Mouse (Mus musculus): ENCODE measurements around the gene Slc17a4. TPM values are rescaled to one million over a fixed set of nuclear protein-coding genes. Genes with fewer than 3 reads are reported as not detected.

Slc17a4 gene
- polyA plus RNA-seq, 1 experiment from 2014 or later = 14.7 TPM

DNA sequence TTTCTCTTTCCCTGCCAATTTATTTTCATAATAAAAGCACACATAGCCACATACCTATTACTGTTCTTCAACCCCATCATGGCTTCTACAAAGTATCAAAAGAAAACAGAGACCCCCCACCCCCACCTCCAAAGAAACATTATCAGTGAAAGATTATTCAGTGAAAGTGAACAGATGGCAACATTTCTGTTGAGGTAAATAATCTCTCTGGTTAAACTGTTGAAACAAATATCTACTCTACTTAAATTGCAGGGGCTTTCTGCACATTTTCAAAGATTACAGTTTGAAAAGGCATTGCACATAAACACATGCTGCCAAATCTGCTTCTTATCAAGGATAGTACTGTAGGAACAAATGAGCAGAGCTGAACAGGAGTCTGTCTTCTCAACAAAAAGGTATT, 53.0 kb downstream of the Slc17a4 start:
- no peaks in the 10 kb centered on the region for H3K27me3 ChIP-seq (replicated peaks; ENCODE audit: control insufficient read depth, insufficient read depth, low read length)
- no peak for ATAC-seq (replicated peaks; ENCODE audit: low FRiP score, low TSS enrichment, low read depth)
- H3K9ac ChIP-seq (ENCODE audit: low read length) = no peak overlapping the region
- H3K4me2 ChIP-seq (ENCODE audit: low read length) = no peak overlapping the region
- DNase-seq (ENCODE audit: low spot score) = no peak
- no peaks in the 10 kb centered on the region for H3K36me3 ChIP-seq (ENCODE audit: control insufficient read depth, insufficient read depth, low read length)
- no peaks in the 10 kb centered on the region for H3K9me3 ChIP-seq (ENCODE audit: control insufficient read depth, low read length)
- H3K27ac ChIP-seq (ENCODE audit: low read depth) = no peak overlapping the region
- no peaks in the 10 kb centered on the region for H3K4me1 ChIP-seq (replicated peaks; ENCODE audit: control insufficient read depth, insufficient read depth, low read length)
- no peak overlapping the region for H3K4me3 ChIP-seq (ENCODE audit: low read depth, low read length)

GRCm38 (mm10) chr13:23856401-23856800, 58.4 kb downstream of the Slc17a4 start:
- H3K9me3 ChIP-seq (ENCODE audit: control insufficient read depth, low read length) = no peaks in the 10 kb centered on the region
- H3K36me3 ChIP-seq (ENCODE audit: control insufficient read depth, insufficient read depth, low read length) = no peaks in the 10 kb centered on the region
- H3K4me3 ChIP-seq (ENCODE audit: low read depth, low read length) = no peak overlapping the region
- DNase-seq (ENCODE audit: low spot score) = no peak
- no peaks in the 10 kb centered on the region; the same call in 1 of the 2 replicates for H3K4me1 ChIP-seq (replicated peaks; ENCODE audit: control insufficient read depth, insufficient read depth, low read length)
- no peak overlapping the region for H3K27ac ChIP-seq (ENCODE audit: low read depth)
- H3K9ac ChIP-seq (ENCODE audit: low read length) = no peak overlapping the region
- H3K27me3 ChIP-seq (replicated peaks; ENCODE audit: control insufficient read depth, insufficient read depth, low read length) = no peaks in the 10 kb centered on the region
- no peak overlapping the region for H3K4me2 ChIP-seq (ENCODE audit: low read length)
- 58% methylated on average over 3 of the region's 3 CpGs for WGBS
- no peak for ATAC-seq (replicated peaks; ENCODE audit: low FRiP score, low TSS enrichment, low read depth)

- Histone ChIP-seq H3K4me1 (replicated peaks; ENCODE audit: control insufficient read depth, insufficient read depth, low read length) (no peaks in the 10 kb centered on the region), H3K4me3 (ENCODE audit: low read depth, low read length) (no peak overlapping the region), H3K4me2 (ENCODE audit: low read length) (no peak overlapping the region), H3K9me3 (ENCODE audit: control insufficient read depth, low read length) (no peaks in the 10 kb centered on the region), H3K27ac (ENCODE audit: low read depth) (no peak overlapping the region), H3K27me3 (replicated peaks; ENCODE audit: control insufficient read depth, insufficient read depth, low read length) (no peaks in the 10 kb centered on the region), H3K36me3 (ENCODE audit: control insufficient read depth, insufficient read depth, low read length) (no peaks in the 10 kb centered on the region), H3K9ac (ENCODE audit: low read length) (no peak overlapping the region)
- DNase-seq (ENCODE audit: low spot score) = no peak
- no peak for ATAC-seq (replicated peaks; ENCODE audit: low FRiP score, low TSS enrichment, low read depth)
- 89% methylated on average over 2 of the region's 2 CpGs for WGBS
These were observed 65.5 kb downstream of the Slc17a4 start for GRCm38 (mm10) chr13:23849299-23849698.

Small RNAs within 50 kb of the gene (microRNA-seq; reads per million reads assigned to microRNA genes)
- not detected for gene Gm44344

Other genes starting within 250 kb of the Slc17a4 start
- gene Hist1h2ac, start 231.1 kb downstream of the Slc17a4 start, polyA plus RNA-seq (2014; fragmentation: Nextera tagmentation; extraction: Ambion mirVana) = 1.4 and 1.6 TPM in 2 replicates
- 46.3 and 57.5 TPM in 2 replicates for gene Hist1h2bc, start 230.8 kb downstream of the Slc17a4 start, polyA plus RNA-seq (2014; fragmentation: Nextera tagmentation; extraction: Ambion mirVana)
- gene Hist1h1t, start 219.2 kb downstream of the Slc17a4 start, polyA plus RNA-seq (2014; fragmentation: Nextera tagmentation; extraction: Ambion mirVana) = 0.27 TPM in 1 of 2 replicates, not detected in the other
- gene Hist1h4c, start 216.6 kb downstream of the Slc17a4 start, polyA plus RNA-seq (2014; fragmentation: Nextera tagmentation; extraction: Ambion mirVana) = 6.7 and 10.4 TPM in 2 replicates
- gene Hfe, start 204.2 kb downstream of the Slc17a4 start, polyA plus RNA-seq (2014; fragmentation: Nextera tagmentation; extraction: Ambion mirVana) = 7.2 and 7.8 TPM in 2 replicates
- 24.4 and 30.8 TPM in 2 replicates for gene Hist1h1c, start 176.2 kb downstream of the Slc17a4 start, polyA plus RNA-seq (2014; fragmentation: Nextera tagmentation; extraction: Ambion mirVana)
- gene Hist1h3c, start 169.4 kb downstream of the Slc17a4 start, polyA plus RNA-seq (2014; fragmentation: Nextera tagmentation; extraction: Ambion mirVana) = 6.9 and 7.9 TPM in 2 replicates
- gene Hist1h2bb, start 168.3 kb downstream of the Slc17a4 start, polyA plus RNA-seq (2014; fragmentation: Nextera tagmentation; extraction: Ambion mirVana) = 2.5 and 5.0 TPM in 2 replicates
- 49.6 and 49.8 TPM in 2 replicates for gene Hist1h2ab, start 163.9 kb downstream of the Slc17a4 start, polyA plus RNA-seq (2014; fragmentation: Nextera tagmentation; extraction: Ambion mirVana)
- 13.9 and 15.5 TPM in 2 replicates for gene Hist1h3b, start 162.7 kb downstream of the Slc17a4 start, polyA plus RNA-seq (2014; fragmentation: Nextera tagmentation; extraction: Ambion mirVana)
- 3.9 and 6.4 TPM in 2 replicates for gene Hist1h4b, start 158.0 kb downstream of the Slc17a4 start, polyA plus RNA-seq (2014; fragmentation: Nextera tagmentation; extraction: Ambion mirVana)
- 0.65 and 1.3 TPM in 2 replicates for gene Hist1h4a, start 153.8 kb downstream of the Slc17a4 start, polyA plus RNA-seq (2014; fragmentation: Nextera tagmentation; extraction: Ambion mirVana)
- 8.4 and 10.0 TPM in 2 replicates for gene Hist1h3a, start 152.6 kb downstream of the Slc17a4 start, polyA plus RNA-seq (2014; fragmentation: Nextera tagmentation; extraction: Ambion mirVana)
- 3.1 and 4.2 TPM in 2 replicates for gene Hist1h1a, start 151.3 kb downstream of the Slc17a4 start, polyA plus RNA-seq (2014; fragmentation: Nextera tagmentation; extraction: Ambion mirVana)
- 0.12 TPM in 1 of 2 replicates, not detected in the other for gene Trim38, start 145.1 kb downstream of the Slc17a4 start, polyA plus RNA-seq (2014; fragmentation: Nextera tagmentation; extraction: Ambion mirVana)
- 0.05 TPM in 1 of 2 replicates, not detected in the other for gene Slc17a2, start 108.0 kb downstream of the Slc17a4 start, polyA plus RNA-seq (2014; fragmentation: Nextera tagmentation; extraction: Ambion mirVana)
- gene Slc17a3, start 75.6 kb downstream of the Slc17a4 start, polyA plus RNA-seq (2014; fragmentation: Nextera tagmentation; extraction: Ambion mirVana) = 0.04 and 0.08 TPM in 2 replicates
- 0.31 and 0.53 TPM in 2 replicates for gene Slc17a1, start 47.3 kb downstream of the Slc17a4 start, polyA plus RNA-seq (2014; fragmentation: Nextera tagmentation; extraction: Ambion mirVana)
- not detected in 2 replicates for gene Hist1h2ba, start 19.1 kb upstream of the Slc17a4 start, polyA plus RNA-seq (2014; fragmentation: Nextera tagmentation; extraction: Ambion mirVana)
- gene Hist1h2aa, start 19.5 kb upstream of the Slc17a4 start, polyA plus RNA-seq (2014; fragmentation: Nextera tagmentation; extraction: Ambion mirVana) = not detected in 2 replicates
- 1.6 and 4.5 TPM in 2 replicates for gene Scgn, start 76.2 kb upstream of the Slc17a4 start, polyA plus RNA-seq (2014; fragmentation: Nextera tagmentation; extraction: Ambion mirVana)